Mouse (Mus musculus) ES-E14 (cell line): ENCODE measurements around the gene Dok5.

Experiments used
- CHD2 ChIP-seq: IDR thresholded peaks from 2 replicates; pipeline ENCODE4 v1.6.1; 2014; ENCODE audit warnings: mild to moderate bottlenecking, low read depth, low read length, inconsistent platforms
- HCFC1 ChIP-seq: IDR thresholded peaks from 2 replicates; pipeline ENCODE4 v1.6.1; 2012; ENCODE audit warnings: low read length, inconsistent platforms, borderline replicate concordance; ENCODE audit not compliant: insufficient read depth
- MAFK ChIP-seq: IDR thresholded peaks from 2 replicates; pipeline ENCODE4 v1.6.1; 2014; ENCODE audit warnings: mild to moderate bottlenecking, low read depth, low read length, inconsistent platforms; ENCODE audit not compliant: insufficient read depth
- ZC3H11A ChIP-seq: IDR thresholded peaks from 2 replicates; pipeline ENCODE4 v1.6.1; 2012; ENCODE audit warnings: low read depth, mild to moderate bottlenecking, inconsistent platforms, low read length, borderline replicate concordance
- ZNF384 ChIP-seq: IDR thresholded peaks from 2 replicates; pipeline ENCODE4 v1.6.1; 2012; ENCODE audit warnings: low read depth, low read length, inconsistent platforms

DNA sequence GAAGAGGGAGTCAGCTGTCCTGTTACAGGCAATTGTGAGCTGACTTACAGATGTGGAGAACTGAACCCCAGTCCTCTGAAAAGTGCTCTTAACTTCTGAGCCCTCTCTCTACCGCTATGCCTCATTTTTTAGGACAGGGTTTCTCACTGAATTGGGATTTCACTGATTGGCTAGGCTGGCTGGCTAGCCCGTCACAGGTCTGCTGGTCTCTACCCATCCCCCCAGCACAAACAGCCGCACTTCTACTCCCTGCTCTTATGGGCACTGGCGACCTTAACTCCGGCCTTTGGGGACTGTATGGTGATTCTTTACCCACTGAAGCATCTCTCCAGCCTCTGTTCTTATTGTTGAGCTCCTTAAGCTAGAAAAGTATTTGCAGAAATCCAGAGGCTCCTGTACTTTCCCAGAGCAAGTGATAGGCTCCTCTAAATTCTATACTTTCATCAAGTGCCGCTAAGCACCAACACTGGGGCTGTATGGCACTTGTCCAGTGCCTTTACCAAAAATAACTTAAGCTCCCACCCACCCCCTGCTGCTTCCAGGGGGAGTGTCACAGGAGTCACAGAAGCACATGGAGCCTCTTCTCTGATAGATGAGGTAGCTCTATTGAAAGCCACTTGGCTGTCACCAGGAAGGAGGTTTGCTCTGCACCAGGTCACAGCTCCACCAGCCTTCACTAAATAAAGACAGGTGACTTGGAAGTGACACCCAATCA is 4.5 kb upstream of the Dok5 start:
- TF ChIP-seq HCFC1 = no peak
- TF ChIP-seq MAFK = no peak
- no peak for TF ChIP-seq ZNF384
- TF ChIP-seq CHD2 = no peak
- no peak for TF ChIP-seq ZC3H11A
